Mouse (Mus musculus) embryonic facial prominence, embryonic 13.5 days (tissue): Measurements from ENCODE around the gene Cant1. TPM values are rescaled to one million over a fixed set of nuclear protein-coding genes. Genes with fewer than 3 reads are reported as not detected.

ENCODE experiments used
- ATAC-seq: fragments of 200-750 bp; cut with Nextera tagmentation; 2 replicates; pipeline ENCODE4 v1.8.0; 2017; ENCODE audit warnings: low read depth; ENCODE audit not compliant: insufficient number of reproducible peaks, insufficient read depth, low FRiP score, low TSS enrichment
- H3K27ac ChIP-seq: fragments of 300-500 bp; sonication (generic); 2 replicates; pipeline ENCODE4 v1.5.1; 2015; ENCODE audit warnings: moderate library complexity, mild to moderate bottlenecking, inconsistent platforms
- H3K27me3 ChIP-seq: fragments of 300-500 bp; sonication (generic); 2 replicates; pipeline ENCODE4 v1.6.1; 2015; ENCODE audit warnings: mild to moderate bottlenecking, inconsistent platforms
- H3K36me3 ChIP-seq: fragments of 300-500 bp; sonication (generic); 2 replicates; pipeline ENCODE4 v1.6.1; 2015; ENCODE audit warnings: mild to moderate bottlenecking, inconsistent platforms
- H3K4me1 ChIP-seq: fragments of 300-500 bp; sonication (generic); 2 replicates; pipeline ENCODE4 v1.6.1; 2015; ENCODE audit warnings: inconsistent platforms
- H3K4me2 ChIP-seq: fragments of 300-500 bp; sonication (generic); 2 replicates; pipeline ENCODE4 v1.6.1; 2015; ENCODE audit warnings: moderate library complexity, mild to moderate bottlenecking, inconsistent platforms
- H3K4me3 ChIP-seq: fragments of 300-500 bp; sonication (generic); 2 replicates; pipeline ENCODE4 v1.5.1; 2015; ENCODE audit warnings: mild to moderate bottlenecking, inconsistent platforms
- H3K9ac ChIP-seq: fragments of 300-500 bp; sonication (generic); 2 replicates; pipeline ENCODE4 v1.6.1; 2015; ENCODE audit warnings: mild to moderate bottlenecking, inconsistent platforms
- H3K9me3 ChIP-seq: fragments of 300-500 bp; sonication (generic); 2 replicates; pipeline ENCODE4 v1.6.1; 2016; ENCODE audit warnings: inconsistent platforms
- WGBS: fragments of 180-500 bp; shearing (Covaris S2); methylation state at CpG from one replicate; pipeline ENCODE4 v1.1.7; 2015; ENCODE audit warnings: mixed read lengths; 5-methylcytosine and 5-hydroxymethylcytosine counted together
- polyA plus RNA-seq: library from polyadenylated mRNA; unstranded; fragments of >200 nt; fragmentation: Nextera tagmentation; extraction: Ambion mirVana; gene quantifications from 2 replicates; pipeline ENCODE4 v1.2.1, GENCODE M21; 2015

Cant1 gene
- polyA plus RNA-seq, 1 experiment from 2014 or later, result 30.7 TPM

- peaks cover 67% of the 10 kb centered on the region for H3K36me3 ChIP-seq
- WGBS, result 85% methylated on average over 6 of the region's 6 CpGs
- no peak for ATAC-seq
- no peak overlapping the region for H3K4me3 ChIP-seq
- H3K9ac ChIP-seq, result no peak overlapping the region
- peaks cover 28% of the 10 kb centered on the region for H3K4me1 ChIP-seq
- H3K27me3 ChIP-seq, result no peaks in the 10 kb centered on the region
- no peaks in the 10 kb centered on the region for H3K9me3 ChIP-seq
- H3K4me2 ChIP-seq, result no peak overlapping the region
- no peak overlapping the region for H3K27ac ChIP-seq
These were observed 3.3 kb downstream of the Cant1 start for GRCm38 (mm10) chr11:118415630-118416029.

DNA sequence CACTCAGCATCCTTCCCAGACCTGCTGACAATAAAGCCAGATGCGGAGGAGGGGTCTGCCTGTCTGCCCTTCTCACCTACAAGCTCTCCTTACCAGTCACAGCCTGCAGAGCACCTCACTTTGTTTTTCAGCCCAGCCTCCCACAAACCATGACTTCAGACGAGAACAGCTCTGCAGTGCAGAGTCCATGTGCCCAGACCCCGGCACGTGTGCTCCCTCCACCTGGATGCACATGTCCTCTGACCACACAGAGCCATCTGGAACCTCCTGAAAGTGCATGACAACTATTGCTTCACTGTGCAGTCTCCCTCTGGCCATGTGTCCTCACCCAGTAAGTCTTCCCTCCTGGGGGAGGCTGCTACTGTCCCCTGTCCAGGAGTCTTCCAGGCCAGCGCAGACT is 4.6 kb downstream of the Cant1 start:
- Histone ChIP-seq H3K4me3 (no peak overlapping the region), H3K27ac (no peak overlapping the region), H3K4me2 (no peak overlapping the region), H3K9me3 (no peaks in the 10 kb centered on the region), H3K27me3 (no peaks in the 10 kb centered on the region), H3K4me1 (peaks cover 21% of the 10 kb centered on the region), H3K36me3 (peaks cover 81% of the 10 kb centered on the region), H3K9ac (no peak overlapping the region)
- no peak for ATAC-seq
- 92% methylated on average over 5 of the region's 5 CpGs for WGBS

GRCm38 (mm10) chr11:118413055-118413454 is 5.8 kb downstream of the Cant1 start:
- peaks cover 18% of the 10 kb centered on the region for H3K4me1 ChIP-seq
- H3K9ac ChIP-seq, result no peak overlapping the region
- no peaks in the 10 kb centered on the region for H3K9me3 ChIP-seq
- no peaks in the 10 kb centered on the region for H3K27me3 ChIP-seq
- H3K4me2 ChIP-seq, result no peak overlapping the region
- no peak overlapping the region for H3K4me3 ChIP-seq
- no peak for ATAC-seq
- H3K27ac ChIP-seq, result no peak overlapping the region
- peaks cover 92% of the 10 kb centered on the region for H3K36me3 ChIP-seq
- WGBS, result 85% methylated on average over 4 of the region's 4 CpGs

DNA sequence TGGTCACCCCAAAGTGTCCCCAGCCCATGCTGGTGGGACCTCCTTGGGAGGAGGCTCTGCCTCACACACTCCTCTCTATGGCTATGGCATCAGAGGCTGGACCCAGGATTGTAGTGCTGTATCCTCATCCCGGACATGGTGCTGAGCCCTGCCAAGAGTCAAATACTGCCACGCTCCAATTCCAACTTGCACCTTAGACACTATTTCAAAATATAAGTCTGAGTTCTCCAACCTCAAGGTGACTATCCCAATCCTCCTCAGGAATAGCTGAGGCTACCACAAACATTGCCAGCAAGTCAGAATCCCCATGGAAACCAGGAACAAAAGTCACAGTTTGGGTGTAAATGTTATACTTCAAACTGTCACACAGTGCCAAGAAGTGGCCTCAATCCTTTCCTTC is 6.3 kb downstream of the Cant1 start:
- WGBS, result 86% methylated on average over 2 of the region's 2 CpGs
- ATAC-seq, result no peak
- Histone ChIP-seq H3K9me3 (no peaks in the 10 kb centered on the region), H3K4me2 (no peak overlapping the region), H3K27me3 (no peaks in the 10 kb centered on the region), H3K27ac (no peak overlapping the region), H3K4me3 (no peak overlapping the region), H3K4me1 (peaks cover 14% of the 10 kb centered on the region), H3K9ac (0 out of 2 replicates have a peak overlapping the region, but pooled peaks have one; percentile 49), H3K36me3 (peaks cover 97% of the 10 kb centered on the region)

GRCm38 (mm10) chr11:118411271-118411670 is 7.6 kb downstream of the Cant1 start:
- no peaks in the 10 kb centered on the region for H3K9me3 ChIP-seq
- H3K36me3 ChIP-seq, result peaks cover 98% of the 10 kb centered on the region
- 89% methylated on average over 8 of the region's 8 CpGs for WGBS

GRCm38 (mm10) chr11:118410479-118410878 is 8.4 kb downstream of the Cant1 start:
- 86% methylated on average over 10 of the region's 10 CpGs for WGBS
- no peaks in the 10 kb centered on the region for H3K4me1 ChIP-seq

More at GRCm38 (mm10) chr11:118411271-118411670, 7.6 kb downstream of the Cant1 start:
- Histone ChIP-seq H3K9ac (no peak overlapping the region), H3K4me2 (no peak overlapping the region), H3K4me3 (no peak overlapping the region), H3K27ac (no peak overlapping the region), H3K27me3 (no peaks in the 10 kb centered on the region), H3K4me1 (peaks cover 1% of the 10 kb centered on the region; the same call in 1 of the 2 replicates)
- ATAC-seq, result no peak

DNA sequence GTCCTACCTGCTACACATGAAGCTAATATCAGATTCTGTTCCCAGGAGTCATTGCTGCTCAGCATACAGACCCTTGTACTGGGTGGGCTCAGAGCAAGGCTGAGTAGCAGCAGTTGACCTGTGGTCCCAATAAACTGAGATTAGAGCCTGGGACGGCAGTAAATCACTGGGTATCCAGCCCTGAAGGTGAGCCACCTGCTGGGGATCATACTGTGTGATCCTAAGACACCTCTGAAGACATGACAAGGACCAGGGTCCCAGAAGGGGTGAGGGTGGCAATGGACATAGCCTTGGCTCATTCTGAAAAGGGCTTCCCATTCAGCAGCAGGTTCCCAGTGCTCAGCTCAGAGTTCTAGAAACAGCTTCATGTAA is 8.8 kb downstream of the Cant1 start:
- H3K27ac ChIP-seq, result no peak overlapping the region
- H3K4me2 ChIP-seq, result no peak overlapping the region
- no peaks in the 10 kb centered on the region for H3K4me1 ChIP-seq
- H3K36me3 ChIP-seq, result peaks cover 98% of the 10 kb centered on the region
- no peaks in the 10 kb centered on the region for H3K27me3 ChIP-seq
- H3K9ac ChIP-seq, result no peak overlapping the region
- 93% methylated on average over 1 of the region's 1 CpGs for WGBS
- H3K4me3 ChIP-seq, result no peak overlapping the region
- ATAC-seq, result no peak
- no peaks in the 10 kb centered on the region for H3K9me3 ChIP-seq

More at GRCm38 (mm10) chr11:118410479-118410878, 8.4 kb downstream of the Cant1 start:
- no peak for ATAC-seq
- Histone ChIP-seq H3K27me3 (no peaks in the 10 kb centered on the region), H3K36me3 (peaks cover 98% of the 10 kb centered on the region), H3K4me3 (no peak overlapping the region), H3K9ac (no peak overlapping the region), H3K9me3 (no peaks in the 10 kb centered on the region), H3K27ac (no peak overlapping the region), H3K4me2 (no peak overlapping the region)

GRCm38 (mm10) chr11:118409106-118410072 is 9.5 kb downstream of the Cant1 start:
- H3K27ac ChIP-seq, result no peak overlapping the region
- no peaks in the 10 kb centered on the region for H3K27me3 ChIP-seq
- WGBS, result 90% methylated on average over 12 of the region's 12 CpGs
- no peak overlapping the region for H3K4me2 ChIP-seq
- no peaks in the 10 kb centered on the region for H3K4me1 ChIP-seq
- no peak overlapping the region for H3K4me3 ChIP-seq
- peaks cover 96% of the 10 kb centered on the region for H3K36me3 ChIP-seq
- H3K9me3 ChIP-seq, result no peaks in the 10 kb centered on the region
- no peak for ATAC-seq
- no peak overlapping the region for H3K9ac ChIP-seq

GRCm38 (mm10) chr11:118408051-118408740 is 10.7 kb downstream of the Cant1 start:
- Histone ChIP-seq H3K9me3 (no peaks in the 10 kb centered on the region), H3K27ac (no peak overlapping the region), H3K9ac (no peak overlapping the region), H3K4me1 (no peaks in the 10 kb centered on the region), H3K4me2 (no peak overlapping the region), H3K4me3 (no peak overlapping the region), H3K27me3 (no peaks in the 10 kb centered on the region), H3K36me3 (peaks cover 84% of the 10 kb centered on the region)
- WGBS, result 84% methylated on average over 18 of the region's 18 CpGs
- ATAC-seq, result no peak

DNA sequence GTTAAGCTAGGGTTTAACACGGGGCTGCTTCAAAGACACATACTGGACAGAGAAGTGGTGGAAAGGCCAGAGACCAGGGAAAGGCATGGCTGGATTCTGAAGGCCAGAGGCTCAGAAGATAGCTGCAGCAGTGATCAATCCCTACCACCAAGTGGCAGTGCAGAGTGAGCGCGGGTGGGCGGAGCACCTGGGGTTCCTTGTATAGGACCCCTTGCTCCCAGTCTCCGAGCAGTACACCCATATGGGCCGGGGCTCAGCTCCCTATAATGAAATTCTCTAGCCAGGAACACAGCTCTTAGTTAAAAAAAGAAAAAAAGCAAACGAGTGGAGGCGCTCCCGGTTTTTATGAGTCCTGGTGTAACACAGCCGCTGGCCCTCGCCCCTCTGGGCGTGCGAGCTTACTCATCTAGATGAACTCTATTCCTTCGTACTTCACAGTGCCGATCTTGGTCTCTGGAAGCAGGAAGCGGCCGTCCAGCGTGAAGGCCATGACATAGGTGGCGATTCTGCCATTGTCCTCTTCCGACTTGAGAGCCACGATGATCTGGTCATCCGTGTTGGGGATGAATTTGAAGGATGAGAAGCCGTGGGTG is 11.5 kb downstream of the Cant1 start:
- Histone ChIP-seq H3K9me3 (no peaks in the 10 kb centered on the region), H3K4me2 (no peak overlapping the region), H3K36me3 (peaks cover 76% of the 10 kb centered on the region), H3K4me3 (no peak overlapping the region), H3K27ac (no peak overlapping the region), H3K9ac (no peak overlapping the region), H3K27me3 (no peaks in the 10 kb centered on the region), H3K4me1 (no peaks in the 10 kb centered on the region)
- WGBS, result 87% methylated on average over 23 of the region's 23 CpGs
- ATAC-seq, result no peak

- Histone ChIP-seq H3K4me1 (peaks cover 8% of the 10 kb centered on the region), H3K27me3 (no peaks in the 10 kb centered on the region), H3K9me3 (no peaks in the 10 kb centered on the region), H3K36me3 (peaks cover 68% of the 10 kb centered on the region), H3K9ac (no peak overlapping the region), H3K4me3 (no peak overlapping the region), H3K27ac (peak overlapping the region; percentile 16; the same call in 1 of the 2 replicates), H3K4me2 (no peak overlapping the region)
- WGBS, result 95% methylated on average over 5 of the region's 5 CpGs
- ATAC-seq, result no peak
These were observed 12.4 kb downstream of the Cant1 start for GRCm38 (mm10) chr11:118406521-118406920.
